Mouse (Mus musculus): ENCODE measurements around the gene Exoc2. TPM values are rescaled to one million over a fixed set of nuclear protein-coding genes. Genes with fewer than 3 reads are reported as not detected.

Exoc2 gene
- polyA plus RNA-seq, 1 experiment from 2014 or later: 28.8 TPM

DNA sequence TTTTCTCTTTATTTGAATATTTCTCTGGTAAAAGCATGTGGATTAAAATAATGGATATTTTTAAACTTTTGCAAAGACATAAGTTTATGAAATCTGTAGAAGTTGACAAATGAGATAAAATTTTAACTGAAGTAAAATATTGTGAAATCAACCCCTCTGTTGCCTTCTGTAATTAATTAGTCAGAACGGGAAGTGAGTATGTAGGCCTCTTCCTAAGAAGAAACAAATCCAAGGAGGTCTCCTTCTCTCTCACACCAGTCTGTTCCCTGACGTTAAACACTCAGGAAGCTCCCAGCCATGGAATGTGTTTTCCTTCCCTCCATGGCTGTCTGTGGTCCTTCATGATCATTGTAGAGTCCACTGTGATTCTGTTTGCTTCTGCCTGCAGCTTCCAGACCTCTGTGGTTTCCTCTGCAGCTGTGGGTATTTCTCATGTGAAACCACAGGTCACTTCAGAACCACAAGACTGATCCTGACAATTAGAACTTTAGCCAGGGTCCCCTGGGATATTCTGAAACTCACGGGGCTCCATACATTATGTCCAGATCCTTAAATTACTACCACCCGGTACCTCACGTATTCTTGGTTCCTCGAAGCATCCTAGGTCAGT is 20.5 kb upstream of the Exoc2 start:
- no peaks in the 10 kb centered on the region for H3K36me3 ChIP-seq (ENCODE audit: control insufficient read depth, insufficient read depth, low read length)
- no peak overlapping the region for H3K27ac ChIP-seq (ENCODE audit: low read length)
- no peaks in the 10 kb centered on the region for H3K9me3 ChIP-seq (replicated peaks; ENCODE audit: control insufficient read depth, low read length)
- no peaks in the 10 kb centered on the region for H3K27me3 ChIP-seq (ENCODE audit: control insufficient read depth, insufficient read depth, low read length)
- no peak overlapping the region for H3K4me3 ChIP-seq (replicated peaks; ENCODE audit: low read length)
- H3K4me1 ChIP-seq (ENCODE audit: control insufficient read depth, insufficient read depth, low read length): no peaks in the 10 kb centered on the region
- no peak for ATAC-seq (ENCODE audit: insufficient read depth, low FRiP score)
- H3K4me2 ChIP-seq (ENCODE audit: low read depth, low read length): no peak overlapping the region
- WGBS: 65% methylated on average over 6 of the region's 6 CpGs
- no peak overlapping the region for H3K9ac ChIP-seq (ENCODE audit: low read length)

DNA sequence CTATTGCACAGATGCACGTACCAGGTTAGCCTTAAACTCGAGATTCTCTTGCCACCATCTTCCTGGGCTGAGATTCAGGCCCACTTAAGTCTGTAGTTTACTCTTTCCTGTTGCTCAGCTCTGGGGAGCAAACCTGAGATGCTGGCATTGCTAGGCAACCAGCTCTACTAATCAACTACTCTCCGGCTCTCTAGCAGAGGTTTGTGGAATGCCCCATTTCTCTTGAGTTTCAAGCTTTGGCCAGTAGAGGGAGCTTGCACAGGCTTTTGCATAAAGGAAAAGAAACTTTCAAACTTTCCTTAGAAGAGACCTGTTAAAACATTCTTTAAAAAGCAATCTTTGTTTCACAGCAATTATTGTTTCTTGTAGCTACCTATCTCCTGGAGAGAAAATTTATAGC is 19.9 kb upstream of the Exoc2 start:
- no peak overlapping the region for H3K4me3 ChIP-seq (replicated peaks; ENCODE audit: low read length)
- no peaks in the 10 kb centered on the region for H3K36me3 ChIP-seq (ENCODE audit: control insufficient read depth, insufficient read depth, low read length)
- H3K27ac ChIP-seq (ENCODE audit: low read length): no peak overlapping the region
- no peak for ATAC-seq (ENCODE audit: insufficient read depth, low FRiP score)
- no peaks in the 10 kb centered on the region for H3K4me1 ChIP-seq (ENCODE audit: control insufficient read depth, insufficient read depth, low read length)
- 31% methylated on average over 3 of the region's 3 CpGs for WGBS
- no peaks in the 10 kb centered on the region for H3K27me3 ChIP-seq (ENCODE audit: control insufficient read depth, insufficient read depth, low read length)
- no peaks in the 10 kb centered on the region for H3K9me3 ChIP-seq (replicated peaks; ENCODE audit: control insufficient read depth, low read length)
- no peak overlapping the region for H3K4me2 ChIP-seq (ENCODE audit: low read depth, low read length)
- H3K9ac ChIP-seq (ENCODE audit: low read length): no peak overlapping the region

GRCm38 (mm10) chr13:30990233-30990632 is 16.3 kb upstream of the Exoc2 start:
- no peak overlapping the region for H3K4me3 ChIP-seq (replicated peaks; ENCODE audit: low read length)
- ATAC-seq (ENCODE audit: insufficient read depth, low FRiP score): 0 out of 2 replicates have a peak, but pooled peaks have one; percentile 38
- H3K27me3 ChIP-seq (ENCODE audit: control insufficient read depth, insufficient read depth, low read length): no peaks in the 10 kb centered on the region
- peaks cover 10% of the 10 kb centered on the region; the same call in 1 of the 2 replicates for H3K4me1 ChIP-seq (ENCODE audit: control insufficient read depth, insufficient read depth, low read length)
- no peak overlapping the region for H3K27ac ChIP-seq (ENCODE audit: low read length)
- H3K4me2 ChIP-seq (ENCODE audit: low read depth, low read length): no peak overlapping the region
- no peaks in the 10 kb centered on the region for H3K36me3 ChIP-seq (ENCODE audit: control insufficient read depth, insufficient read depth, low read length)
- no peak overlapping the region for H3K9ac ChIP-seq (ENCODE audit: low read length)
- 22% methylated on average over 9 of the region's 9 CpGs for WGBS
- no peaks in the 10 kb centered on the region for H3K9me3 ChIP-seq (replicated peaks; ENCODE audit: control insufficient read depth, low read length)

GRCm38 (mm10) chr13:30989710-30990109 is 15.8 kb upstream of the Exoc2 start:
- peak overlapping the region; percentile 13; the same call in 1 of the 2 replicates for H3K27ac ChIP-seq (ENCODE audit: low read length)
- no peaks in the 10 kb centered on the region for H3K36me3 ChIP-seq (ENCODE audit: control insufficient read depth, insufficient read depth, low read length)
- H3K4me2 ChIP-seq (ENCODE audit: low read depth, low read length): no peak overlapping the region
- H3K4me3 ChIP-seq (replicated peaks; ENCODE audit: low read length): no peak overlapping the region
- H3K9ac ChIP-seq (ENCODE audit: low read length): no peak overlapping the region
- no peaks in the 10 kb centered on the region for H3K9me3 ChIP-seq (replicated peaks; ENCODE audit: control insufficient read depth, low read length)
- WGBS: 62% methylated on average over 10 of the region's 10 CpGs
- no peaks in the 10 kb centered on the region for H3K27me3 ChIP-seq (ENCODE audit: control insufficient read depth, insufficient read depth, low read length)
- ATAC-seq (ENCODE audit: insufficient read depth, low FRiP score): no peak
- H3K4me1 ChIP-seq (ENCODE audit: control insufficient read depth, insufficient read depth, low read length): peaks cover 10% of the 10 kb centered on the region; the same call in 1 of the 2 replicates

GRCm38 (mm10) chr13:30987686-30988085 is 13.8 kb upstream of the Exoc2 start:
- no peaks in the 10 kb centered on the region for H3K9me3 ChIP-seq (replicated peaks; ENCODE audit: control insufficient read depth, low read length)
- no peak overlapping the region for H3K4me2 ChIP-seq (ENCODE audit: low read depth, low read length)
- WGBS: 78% methylated on average over 2 of the region's 2 CpGs
- no peak overlapping the region for H3K27ac ChIP-seq (ENCODE audit: low read length)
- H3K9ac ChIP-seq (ENCODE audit: low read length): no peak overlapping the region
- peaks cover 10% of the 10 kb centered on the region; the same call in 1 of the 2 replicates for H3K4me1 ChIP-seq (ENCODE audit: control insufficient read depth, insufficient read depth, low read length)
- ATAC-seq (ENCODE audit: insufficient read depth, low FRiP score): no peak
- H3K4me3 ChIP-seq (replicated peaks; ENCODE audit: low read length): no peak overlapping the region
- H3K36me3 ChIP-seq (ENCODE audit: control insufficient read depth, insufficient read depth, low read length): no peaks in the 10 kb centered on the region
- H3K27me3 ChIP-seq (ENCODE audit: control insufficient read depth, insufficient read depth, low read length): no peaks in the 10 kb centered on the region

GRCm38 (mm10) chr13:30986934-30987455 is 13.1 kb upstream of the Exoc2 start:
- H3K36me3 ChIP-seq (ENCODE audit: control insufficient read depth, insufficient read depth, low read length): no peaks in the 10 kb centered on the region
- no peaks in the 10 kb centered on the region for H3K9me3 ChIP-seq (replicated peaks; ENCODE audit: control insufficient read depth, low read length)
- no peak for ATAC-seq (ENCODE audit: insufficient read depth, low FRiP score)
- H3K27me3 ChIP-seq (ENCODE audit: control insufficient read depth, insufficient read depth, low read length): no peaks in the 10 kb centered on the region
- peak overlapping the region; percentile 41; the same call in 1 of the 2 replicates for H3K9ac ChIP-seq (ENCODE audit: low read length)
- peak overlapping the region; percentile 79 for H3K4me2 ChIP-seq (ENCODE audit: low read depth, low read length)
- 57% methylated on average over 10 of the region's 10 CpGs for WGBS
- peak overlapping the region; percentile 50 for H3K27ac ChIP-seq (ENCODE audit: low read length)
- no peak overlapping the region for H3K4me3 ChIP-seq (replicated peaks; ENCODE audit: low read length)
- peaks cover 10% of the 10 kb centered on the region; the same call in 1 of the 2 replicates for H3K4me1 ChIP-seq (ENCODE audit: control insufficient read depth, insufficient read depth, low read length)

GRCm38 (mm10) chr13:30985598-30986466 is 11.9 kb upstream of the Exoc2 start:
- H3K4me1 ChIP-seq (ENCODE audit: control insufficient read depth, insufficient read depth, low read length): peaks cover 10% of the 10 kb centered on the region; the same call in 1 of the 2 replicates
- peak overlapping the region; percentile 71 for H3K9ac ChIP-seq (ENCODE audit: low read length)
- 14% methylated on average over 27 of the region's 27 CpGs for WGBS
- peak overlapping the region; percentile 83 for H3K27ac ChIP-seq (ENCODE audit: low read length)
- no peaks in the 10 kb centered on the region for H3K36me3 ChIP-seq (ENCODE audit: control insufficient read depth, insufficient read depth, low read length)
- H3K4me3 ChIP-seq (replicated peaks; ENCODE audit: low read length): peak overlapping the region; percentile 45
- no peaks in the 10 kb centered on the region for H3K27me3 ChIP-seq (ENCODE audit: control insufficient read depth, insufficient read depth, low read length)
- no peaks in the 10 kb centered on the region for H3K9me3 ChIP-seq (replicated peaks; ENCODE audit: control insufficient read depth, low read length)
- ATAC-seq (ENCODE audit: insufficient read depth, low FRiP score): peak; percentile 74
- peak overlapping the region; percentile 79 for H3K4me2 ChIP-seq (ENCODE audit: low read depth, low read length)

DNA sequence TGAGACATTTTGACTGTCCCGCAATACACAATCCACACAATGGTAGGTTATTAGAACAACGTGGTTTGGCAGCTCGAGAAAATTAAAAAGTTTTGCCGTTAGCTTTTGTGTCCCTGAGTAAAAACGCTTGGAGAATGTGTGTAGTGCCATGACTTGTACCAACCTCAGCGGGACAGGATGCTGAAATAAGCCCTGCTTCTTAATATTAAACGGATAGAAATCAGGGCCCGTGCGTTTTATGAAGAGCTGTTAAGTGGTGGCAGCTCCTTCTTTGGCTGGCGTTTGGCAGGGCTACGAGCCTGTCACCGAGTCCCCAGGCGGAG is 11.3 kb upstream of the Exoc2 start:
- H3K27ac ChIP-seq (ENCODE audit: low read length): peak overlapping the region; percentile 83
- H3K27me3 ChIP-seq (ENCODE audit: control insufficient read depth, insufficient read depth, low read length): no peaks in the 10 kb centered on the region
- H3K4me3 ChIP-seq (replicated peaks; ENCODE audit: low read length): peak overlapping the region; percentile 45
- no peak for ATAC-seq (ENCODE audit: insufficient read depth, low FRiP score)
- H3K9me3 ChIP-seq (replicated peaks; ENCODE audit: control insufficient read depth, low read length): no peaks in the 10 kb centered on the region
- peaks cover 10% of the 10 kb centered on the region; the same call in 1 of the 2 replicates for H3K4me1 ChIP-seq (ENCODE audit: control insufficient read depth, insufficient read depth, low read length)
- peak overlapping the region; percentile 71 for H3K9ac ChIP-seq (ENCODE audit: low read length)
- H3K36me3 ChIP-seq (ENCODE audit: control insufficient read depth, insufficient read depth, low read length): no peaks in the 10 kb centered on the region
- WGBS: 16% methylated on average over 13 of the region's 13 CpGs
- H3K4me2 ChIP-seq (ENCODE audit: low read depth, low read length): peak overlapping the region; percentile 79

GRCm38 (mm10) chr13:30981666-30982065 is 7.8 kb upstream of the Exoc2 start:
- Histone ChIP-seq H3K4me1 (ENCODE audit: control insufficient read depth, insufficient read depth, low read length) (peaks cover 11% of the 10 kb centered on the region; the same call in 1 of the 2 replicates), H3K4me2 (ENCODE audit: low read depth, low read length) (no peak overlapping the region), H3K36me3 (ENCODE audit: control insufficient read depth, insufficient read depth, low read length) (no peaks in the 10 kb centered on the region), H3K9ac (ENCODE audit: low read length) (no peak overlapping the region), H3K4me3 (replicated peaks; ENCODE audit: low read length) (no peak overlapping the region), H3K27ac (ENCODE audit: low read length) (no peak overlapping the region), H3K9me3 (replicated peaks; ENCODE audit: control insufficient read depth, low read length) (no peaks in the 10 kb centered on the region), H3K27me3 (ENCODE audit: control insufficient read depth, insufficient read depth, low read length) (no peaks in the 10 kb centered on the region)
- no peak for ATAC-seq (ENCODE audit: insufficient read depth, low FRiP score)
- 80% methylated on average over 1 of the region's 1 CpGs for WGBS
